Mouse (Mus musculus): ENCODE data around the gene Pak4. TPM values are rescaled to one million over a fixed set of nuclear protein-coding genes. Genes with fewer than 3 reads are reported as not detected.
"Not testable (repeated sequence)": the region's sequence is repeated elsewhere in the genome, so short reads cannot be mapped to it uniquely, and the experiment has no call there.

Gene Pak4
- total RNA-seq, 1 experiment from 2014 or later = 35.2 TPM

GRCm38 (mm10) chr7:28561967-28562366, 36.0 kb downstream of the Pak4 start:
- DNase-seq = no peak

GRCm38 (mm10) chr7:28560856-28561255, 37.1 kb downstream of the Pak4 start:
- DNase-seq = no peak

- DNase-seq = peak; percentile 54
Observed at GRCm38 (mm10) chr7:28558486-28558885, 39.5 kb downstream of the Pak4 start.

DNA sequence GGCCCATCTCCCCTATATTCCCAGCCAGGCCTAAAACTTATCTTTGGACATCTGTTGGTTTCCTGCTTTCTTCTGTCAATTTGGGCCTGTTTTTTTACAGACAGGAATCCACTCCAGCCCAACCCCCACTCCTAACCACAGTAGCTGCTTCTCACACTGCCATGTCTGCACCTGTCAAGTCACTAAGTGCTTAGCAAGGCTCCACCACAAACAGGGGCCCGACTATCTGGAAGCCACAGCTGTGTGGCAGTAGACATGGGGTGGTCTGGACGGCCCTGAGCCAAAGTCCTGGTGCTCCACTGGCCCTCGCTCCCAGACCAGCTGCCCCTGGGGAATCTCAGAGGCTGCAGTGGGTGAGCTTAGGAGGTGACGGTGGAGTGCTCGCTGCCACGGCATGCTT, 40.3 kb downstream of the Pak4 start:
- no peak for DNase-seq

DNA sequence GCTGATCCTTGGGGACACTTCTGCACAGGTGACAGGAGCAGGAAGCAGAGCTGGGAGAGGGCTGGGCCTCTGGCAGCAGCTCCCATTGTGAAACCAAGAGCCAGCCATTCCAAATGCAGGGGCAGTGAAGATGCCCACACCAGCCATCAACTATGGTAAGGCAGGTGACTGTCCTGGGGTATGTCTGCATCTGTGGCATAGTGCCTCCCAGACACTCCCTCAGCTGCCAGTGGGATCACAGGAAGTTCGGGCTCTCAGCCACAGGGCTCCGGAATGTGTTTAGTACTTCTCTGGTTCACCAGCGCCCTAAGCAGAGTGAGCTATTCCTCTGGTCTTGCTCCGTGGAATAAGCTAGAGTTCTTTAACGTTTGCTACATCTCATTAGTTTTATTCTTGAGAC, 40.9 kb downstream of the Pak4 start:
- no peak for DNase-seq

- no peak for DNase-seq
Observed at GRCm38 (mm10) chr7:28555939-28556535, 41.9 kb downstream of the Pak4 start.

DNA sequence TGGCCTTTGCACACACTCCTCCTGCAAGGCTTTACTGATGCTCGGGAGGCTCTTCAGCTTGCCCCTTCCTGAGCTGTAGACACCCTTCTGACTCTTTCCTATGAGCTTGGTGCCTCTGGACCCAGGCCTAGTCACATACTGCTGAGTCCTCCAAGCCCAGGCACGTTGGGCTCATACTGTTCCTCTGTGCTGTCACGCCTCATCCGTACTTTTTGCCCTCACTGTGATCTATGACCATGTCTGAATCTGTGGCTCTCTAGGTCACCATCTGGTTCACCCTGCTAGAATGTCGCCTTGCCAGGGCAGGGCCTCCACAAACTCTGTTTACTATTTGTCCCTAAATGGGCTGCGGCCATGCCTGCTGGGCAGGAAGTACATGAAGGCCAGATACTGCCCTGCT, 44.9 kb downstream of the Pak4 start:
- DNase-seq = no peak

- DNase-seq = no peak
Observed at GRCm38 (mm10) chr7:28547628-28548027, 50.4 kb downstream of the Pak4 start.

GRCm38 (mm10) chr7:28547154-28547553, 50.8 kb downstream of the Pak4 start, which contains the start of gene Nccrp1:
TSS of gene Nccrp1 (minus strand) at chr7:28547254.
- no peak for DNase-seq

GRCm38 (mm10) chr7:28546649-28547048, 51.3 kb downstream of the Pak4 start:
- no peak for DNase-seq

- no peak for DNase-seq
Observed at GRCm38 (mm10) chr7:28545891-28546210, 52.1 kb downstream of the Pak4 start.

- no peak for DNase-seq
Observed at GRCm38 (mm10) chr7:28545048-28545890, 52.7 kb downstream of the Pak4 start.

DNA sequence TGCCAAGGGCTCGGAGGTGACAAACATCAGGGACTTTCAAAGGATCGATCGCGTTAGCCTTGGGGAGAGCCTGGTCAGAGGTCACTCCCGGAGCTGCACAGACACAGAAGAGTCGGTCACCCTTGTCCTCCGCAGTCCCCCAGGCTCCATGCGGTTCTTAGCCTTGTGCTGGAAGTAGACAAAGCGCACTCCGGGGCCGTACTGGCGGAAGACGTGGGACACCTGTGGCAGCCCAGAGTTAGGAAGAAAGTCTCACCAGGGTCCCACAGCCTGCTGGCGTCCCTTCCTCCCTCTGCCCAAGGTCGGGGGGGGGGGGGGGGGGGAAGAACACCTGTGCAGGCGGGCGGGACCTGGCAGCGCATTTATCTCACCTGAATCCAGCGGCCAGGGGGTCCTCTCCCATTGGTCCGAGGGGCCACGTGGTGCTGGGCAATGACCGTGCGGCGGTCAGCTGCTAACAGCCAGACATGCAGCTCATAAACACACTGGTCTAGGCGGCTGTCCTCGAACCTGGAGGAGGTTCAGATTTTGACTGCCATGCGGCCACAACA, 53.9 kb downstream of the Pak4 start:
- DNase-seq = no peak

DNA sequence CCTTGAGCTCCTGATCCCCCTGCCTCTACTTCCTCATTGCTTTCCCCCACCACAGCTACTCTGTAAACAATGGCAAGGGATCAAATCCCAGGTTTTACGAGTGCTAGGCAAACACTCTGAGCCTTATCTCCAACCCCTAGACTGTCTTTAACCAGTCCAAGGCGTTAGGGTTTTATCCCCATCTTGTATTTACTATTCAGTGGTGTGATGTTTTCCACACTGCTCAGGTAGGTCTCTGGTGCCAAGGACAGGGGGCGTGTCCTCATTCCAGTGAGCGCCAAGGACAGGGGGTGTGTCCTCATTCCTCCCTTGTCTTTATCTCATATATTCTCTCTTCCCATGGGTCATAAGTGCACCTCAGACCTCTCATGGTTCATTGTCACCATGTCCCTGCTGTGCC, 57.5 kb downstream of the Pak4 start, which contains the start of gene Sycn:
Gene Sycn, plus strand, starts transcription at position 360 of the 400 bp plus-strand sequence.
- no peak for DNase-seq

GRCm38 (mm10) chr7:28538886-28539285, 59.1 kb downstream of the Pak4 start:
- not testable (repeated sequence) for DNase-seq

- no peak for DNase-seq
Observed at GRCm38 (mm10) chr7:28532005-28532404, 66.0 kb downstream of the Pak4 start.

DNA sequence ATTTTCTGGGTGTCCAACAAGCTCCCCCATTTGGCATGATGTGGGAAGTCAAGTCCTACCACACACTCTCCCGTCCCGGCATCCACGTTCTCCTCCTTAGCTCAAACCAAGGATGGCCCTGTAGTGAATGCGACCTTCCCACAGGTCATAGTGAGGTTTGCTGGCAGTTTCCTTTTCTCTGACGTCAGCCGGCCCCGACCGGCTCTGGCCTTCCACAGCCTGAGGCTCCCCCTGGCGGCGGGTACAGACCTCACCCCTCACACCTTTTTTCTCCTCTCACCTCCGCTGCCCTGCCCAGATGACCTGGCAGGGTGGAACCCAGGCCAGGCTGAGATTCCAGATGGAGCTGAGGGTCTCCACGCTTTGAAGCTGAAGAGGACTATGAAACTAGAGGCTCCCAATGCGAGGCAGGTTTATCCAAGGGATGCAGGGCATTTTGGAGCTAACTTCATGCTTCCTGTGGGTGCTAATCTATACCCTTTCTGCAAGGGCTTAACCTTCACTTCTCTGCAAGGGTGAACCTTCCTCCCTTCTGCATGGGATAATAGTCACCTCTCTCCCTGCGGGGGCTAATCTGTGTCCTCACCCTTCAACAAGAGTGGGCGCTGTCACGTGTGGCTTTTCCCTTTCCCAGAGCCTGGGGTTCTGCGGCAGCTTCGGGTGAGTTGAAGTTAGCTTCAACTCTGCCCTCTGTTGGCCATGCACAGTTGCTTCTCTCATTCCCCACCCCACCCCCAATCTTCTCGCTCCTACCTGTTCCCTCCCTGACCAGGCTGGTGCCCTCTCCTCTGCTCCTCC, 69.9 kb downstream of the Pak4 start:
- DNase-seq = peak; percentile 89

DNA sequence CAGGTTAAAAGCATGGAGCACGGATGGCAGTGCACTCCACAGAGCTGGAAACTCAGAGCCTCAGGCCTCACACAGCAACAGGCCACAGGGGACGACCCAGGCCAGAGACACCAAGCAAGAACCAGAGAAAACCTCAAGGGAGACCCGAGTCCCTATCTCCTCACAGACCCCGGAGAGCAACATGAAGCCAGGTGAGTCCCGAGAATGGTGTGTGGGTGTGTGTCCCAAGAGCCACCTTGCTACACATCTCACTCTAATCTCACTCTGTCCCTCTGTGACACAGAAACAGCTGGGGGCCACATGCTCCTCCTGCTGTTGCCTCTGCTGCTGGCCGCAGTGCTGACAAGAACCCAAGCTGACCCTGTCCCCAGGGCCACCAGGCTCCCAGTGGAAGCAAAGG, 75.4 kb downstream of the Pak4 start, which contains the start of gene Ifnl3:
Gene Ifnl3, plus strand, starts transcription at position 301 of the 400 bp plus-strand sequence.
- not testable (repeated sequence) for DNase-seq

DNA sequence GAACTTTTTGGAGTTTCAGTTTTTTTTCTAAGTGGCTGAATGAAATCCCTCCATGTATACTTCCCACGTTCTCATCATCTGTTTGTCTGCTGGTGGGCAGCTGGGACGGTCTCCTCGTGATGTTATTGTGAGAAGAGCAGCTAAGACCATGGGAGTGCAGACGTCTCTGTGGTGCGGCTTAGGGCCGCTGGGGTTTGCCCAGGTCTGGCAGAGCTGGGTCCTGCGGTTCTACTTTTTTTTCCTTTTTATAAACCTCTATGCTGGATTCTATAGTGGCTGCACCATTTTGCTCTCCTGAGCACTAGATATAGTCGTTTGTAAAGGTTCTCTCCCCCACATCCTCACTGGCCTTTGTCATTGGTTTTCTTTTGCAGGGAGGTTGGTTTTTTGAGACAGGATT, 86.5 kb downstream of the Pak4 start:
- no peak for DNase-seq

- not testable (repeated sequence) for DNase-seq
Observed at GRCm38 (mm10) chr7:28510405-28510974, 87.5 kb downstream of the Pak4 start, which contains the start of gene Ifnl2. TSS of gene Ifnl2 (minus strand) at chr7:28510455.

- not testable (repeated sequence) for DNase-seq
Observed at GRCm38 (mm10) chr7:28509121-28509520, 88.9 kb downstream of the Pak4 start.

All from adrenal gland, postnatal 25 days (tissue).